ENCODE assay signal across 28 mouse cellular contexts in the genomic region with DNA sequence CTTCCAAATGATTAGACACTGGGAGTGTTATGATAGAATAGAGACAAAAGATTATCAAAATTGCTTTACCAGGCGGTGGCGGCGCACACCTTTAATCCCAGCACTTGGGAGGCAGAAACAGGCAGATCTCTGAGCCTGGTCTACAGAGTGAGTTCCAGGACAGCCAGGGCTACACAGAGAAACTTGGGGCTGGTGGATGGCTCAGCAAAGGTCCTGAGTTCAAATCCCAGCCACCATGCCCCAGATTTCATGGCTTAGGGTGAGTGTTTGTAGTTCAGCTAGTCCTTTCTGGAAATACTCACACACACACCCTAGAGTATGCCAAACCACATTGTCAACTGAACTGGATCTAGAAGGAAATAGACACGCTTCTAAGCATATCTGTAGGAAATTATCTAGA. TPM values are rescaled to one million over a fixed set of nuclear protein-coding genes. Genes with fewer than 3 reads are reported as not detected.
DNase-seq lines count a peak whose midpoint lies in the region; ATAC-seq and TF ChIP-seq lines count a peak whose summit lies in the region.
"Had no signal": no experiment of that assay in that cellular context is flagged by ENCODE, and none has a peak within 500 bp of the region (broad histone marks: within the 10 kb centered on the region; RNA-seq: fewer than 3 reads in every experiment).

No protein-coding gene starts in this region.

- no peak for TF ChIP-seq POLR2A in thymus, adult 2 months (IDR thresholded peaks at IDR 0.05; ENCODE audit: control insufficient read depth, extremely low read depth, insufficient read depth, low read length, poor library complexity)
- TF ChIP-seq POLR2A in bone marrow macrophage, adult 2 months (IDR thresholded peaks at IDR 0.05; ENCODE audit: borderline replicate concordance, low read depth, low read length), result no peak

- intact Hi-C loops in heart, postnatal 10 days (cut with DNase I), result no loop called here

- H3K9ac ChIP-seq in forebrain, postnatal 0 days, result no peak overlapping the region
- H3K9ac ChIP-seq: heart, embryonic 15.5 days; hindbrain, embryonic 13.5 days; liver, embryonic 13.5 days; midbrain, embryonic 15.5 days; neural tube, embryonic 13.5 days had no signal

- peak overlapping the region; percentile 32; the same call in 1 of the 2 replicates for H3K27ac ChIP-seq in thymus, adult 2 months (ENCODE audit: control insufficient read depth, insufficient read depth, low read length)
- peak overlapping the region; percentile 81 for H3K27ac ChIP-seq in bone marrow macrophage, adult 2 months (ENCODE audit: insufficient read depth, low read depth, low read length)
- H3K27ac ChIP-seq in forebrain, postnatal 0 days (ENCODE audit: low read depth, low read length), result no peak overlapping the region
- H3K27ac ChIP-seq: heart, embryonic 10.5 days; heart, embryonic 15.5 days; hindbrain, embryonic 13.5 days; kidney, postnatal 0 days; midbrain, embryonic 15.5 days; neural tube, embryonic 13.5 days; stomach, postnatal 0 days had no signal

- H3K36me3 ChIP-seq in thymus, adult 2 months (ENCODE audit: control insufficient read depth, insufficient read depth, low read length), result peaks cover 27% of the 10 kb centered on the region
- H3K36me3 ChIP-seq in forebrain, postnatal 0 days (ENCODE audit: insufficient read depth), result peaks cover 22% of the 10 kb centered on the region

- no peak for TF ChIP-seq CTCF in thymus, adult 2 months (IDR thresholded peaks at IDR 0.05; ENCODE audit: borderline replicate concordance, control insufficient read depth, extremely low read depth, insufficient read depth, low read length, poor library complexity)
- TF ChIP-seq CTCF in bone marrow macrophage, adult 2 months (IDR thresholded peaks at IDR 0.05; ENCODE audit: low read depth, low read length), result no peak
- no peak for TF ChIP-seq CTCF in forebrain, postnatal 0 days (IDR thresholded peaks at IDR 0.05; ENCODE audit: low read depth)

- peak; percentile 61 for DNase-seq in heart, adult 11 months
- DNase-seq in heart, postnatal 10 days, result no peak
- DNase-seq in thymus, adult 2 months, result peak; percentile 16
- DNase-seq in thymus, postnatal 4 days, result no peak
- DNase-seq in forebrain, postnatal 0 days, result no peak
- no peak for DNase-seq in adrenal gland, postnatal 10 days
- DNase-seq: adrenal gland, adult 2 months; cerebellum, adult 11 months; cerebellum, postnatal 14 days; gastrocnemius, postnatal 14 days; heart, postnatal 36 days; kidney, adult 8-10 months; kidney, postnatal 4 days; layer of hippocampus, postnatal 36 days; liver, embryonic 13.5 days; lung, adult 2 months; right cerebral cortex, postnatal 4 days had no signal

- H3K27me3 ChIP-seq in thymus, adult 2 months (ENCODE audit: control insufficient read depth, insufficient read depth, low read length), result no peaks in the 10 kb centered on the region
- no peaks in the 10 kb centered on the region for H3K27me3 ChIP-seq in forebrain, postnatal 0 days (ENCODE audit: insufficient read depth, low read length)
- H3K27me3 ChIP-seq: heart, embryonic 15.5 days; hindbrain, embryonic 13.5 days; liver, embryonic 13.5 days; midbrain, embryonic 15.5 days; neural tube, embryonic 13.5 days had no signal

- WGBS in thymus, adult 2 months, result 91% methylated on average over 4 of the region's 4 CpGs
- WGBS in forebrain, postnatal 0 days, result 92% methylated on average over 4 of the region's 4 CpGs

- H3K4me2 ChIP-seq in forebrain, postnatal 0 days (ENCODE audit: low read depth), result no peak overlapping the region
- H3K4me2 ChIP-seq: heart, embryonic 15.5 days; hindbrain, embryonic 13.5 days; liver, embryonic 13.5 days; midbrain, embryonic 15.5 days; neural tube, embryonic 13.5 days had no signal

- H3K9me3 ChIP-seq in forebrain, postnatal 0 days (ENCODE audit: low read length), result no peaks in the 10 kb centered on the region
- H3K9me3 ChIP-seq: heart, embryonic 10.5 days; heart, embryonic 15.5 days; hindbrain, embryonic 13.5 days; liver, embryonic 13.5 days; midbrain, embryonic 15.5 days; neural tube, embryonic 13.5 days had no signal

- peaks cover 2% of the 10 kb centered on the region for H3K4me1 ChIP-seq in thymus, adult 2 months (replicated peaks; ENCODE audit: control insufficient read depth, insufficient read depth, low read length)
- H3K4me1 ChIP-seq in bone marrow macrophage, adult 2 months (ENCODE audit: control insufficient read depth, insufficient read depth, low read length), result peaks cover 22% of the 10 kb centered on the region
- no peaks in the 10 kb centered on the region for H3K4me1 ChIP-seq in forebrain, postnatal 0 days (ENCODE audit: insufficient read depth)
- H3K4me1 ChIP-seq: heart, embryonic 10.5 days; heart, embryonic 15.5 days; hindbrain, embryonic 13.5 days; midbrain, embryonic 15.5 days; neural tube, embryonic 13.5 days had no signal

- ATAC-seq in forebrain, postnatal 0 days, result no peak
- ATAC-seq: intestine, embryonic 16.5 days; midbrain, embryonic 15.5 days had no signal

- no peak overlapping the region for H3K4me3 ChIP-seq in thymus, adult 2 months (ENCODE audit: control insufficient read depth, insufficient read depth, low read length)
- no peak overlapping the region for H3K4me3 ChIP-seq in bone marrow macrophage, adult 2 months (ENCODE audit: insufficient read depth, low read length)
- no peak overlapping the region for H3K4me3 ChIP-seq in forebrain, postnatal 0 days (ENCODE audit: low read depth, low read length)
- H3K4me3 ChIP-seq: erythroblast, embryonic 14.5 days; heart, embryonic 10.5 days; heart, embryonic 15.5 days; hindbrain, embryonic 13.5 days; liver, embryonic 13.5 days; midbrain, embryonic 15.5 days; neural tube, embryonic 13.5 days had no signal

RNA-seq across cellular contexts. Expression of gene Ncl, which starts 14.1 kb away (rescaled TPM):
- 100 to 1,000 TPM; 168 to 169 TPM for total RNA-seq in heart, postnatal 10 days (2021)
- polyA plus RNA-seq in thymus, adult 2 months (2012; rRNA removed), result 17.0 and 21.5 TPM in 2 replicates
- polyA plus RNA-seq in bone marrow macrophage, adult 2 months (2012; ENCODE audit: insufficient read depth, insufficient read length, missing spikeins), result 189 and 191 TPM in 2 replicates
- total RNA-seq in forebrain, postnatal 0 days (2014; rRNA removed), result 35.9 and 50.6 TPM in 2 replicates
- polyA plus RNA-seq in forebrain, postnatal 0 days (2015; fragmentation: Nextera tagmentation; extraction: Ambion mirVana), result 164 and 210 TPM in 2 replicates
- total RNA-seq in adrenal gland, postnatal 10 days (2021), result 100 to 1,000 TPM; 242 to 251 TPM

RNA-seq across cellular contexts. Expression of gene B3gnt7, which starts 42.4 kb away (rescaled TPM):
- under 1 TPM; 0.50 to 0.67 TPM for total RNA-seq in heart, postnatal 10 days (2021)
- 1.4 and 1.5 TPM in 2 replicates for polyA plus RNA-seq in thymus, adult 2 months (2012; rRNA removed)
- 0.21 TPM in 1 of 2 replicates, not detected in the other for polyA plus RNA-seq in bone marrow macrophage, adult 2 months (2012; ENCODE audit: insufficient read depth, insufficient read length, missing spikeins)
- 10.6 and 11.1 TPM in 2 replicates for total RNA-seq in forebrain, postnatal 0 days (2014; rRNA removed)
- polyA plus RNA-seq in forebrain, postnatal 0 days (2015; fragmentation: Nextera tagmentation; extraction: Ambion mirVana), result 10.7 and 11.7 TPM in 2 replicates
- under 1 TPM; 0.36 to 0.55 TPM for total RNA-seq in adrenal gland, postnatal 10 days (2021)
- polyA plus RNA-seq: CD4-positive, CD25-positive, alpha-beta regulatory T cell, adult 4 months had no signal

Comparison
In these comparisons a context has a peak if more than half of its experiments do, and no peak if none do; other contexts are left out.
1. DNase-seq: peak in heart, adult 11 months (single experiment) and thymus, adult 2 months (single experiment); none in heart, postnatal 10 days (0 of 2), thymus, postnatal 4 days (single experiment), forebrain, postnatal 0 days (single experiment) and adrenal gland, postnatal 10 days (single experiment).